Mouse (Mus musculus): ENCODE measurements at regions not wholly inside any gene's neighbourhood (a gene's known extent, or its start where the extent isn't known, plus 50 kb on each side); places are given as distances from the start of the nearest gene placed in this dataset.

DNA sequence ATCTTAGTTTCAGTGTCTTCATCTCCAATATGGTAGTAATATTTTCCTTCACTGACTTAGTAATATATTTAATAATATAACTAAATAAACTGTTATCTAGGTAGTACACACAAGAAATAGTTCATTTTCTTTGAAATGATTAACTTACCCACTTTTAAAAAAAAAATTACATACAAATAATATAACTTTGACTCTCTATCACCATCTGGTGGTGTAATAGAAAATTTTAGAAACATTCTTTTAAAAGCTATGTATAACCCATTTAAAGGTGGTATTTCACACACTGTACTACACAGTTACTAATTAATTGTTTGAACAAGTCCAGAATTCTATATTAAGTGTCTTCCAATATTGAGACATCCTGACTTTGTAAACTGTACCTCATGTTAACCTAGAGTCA, 53.9 kb upstream of the Olfr266 start:
- ATAC-seq (ENCODE audit: low TSS enrichment), result no peak

- ATAC-seq (ENCODE audit: low TSS enrichment), result peak; percentile 87
Observed at GRCm38 (mm10) chr3:106903198-106903597, 77.1 kb upstream of the Olfr266 start.

DNA sequence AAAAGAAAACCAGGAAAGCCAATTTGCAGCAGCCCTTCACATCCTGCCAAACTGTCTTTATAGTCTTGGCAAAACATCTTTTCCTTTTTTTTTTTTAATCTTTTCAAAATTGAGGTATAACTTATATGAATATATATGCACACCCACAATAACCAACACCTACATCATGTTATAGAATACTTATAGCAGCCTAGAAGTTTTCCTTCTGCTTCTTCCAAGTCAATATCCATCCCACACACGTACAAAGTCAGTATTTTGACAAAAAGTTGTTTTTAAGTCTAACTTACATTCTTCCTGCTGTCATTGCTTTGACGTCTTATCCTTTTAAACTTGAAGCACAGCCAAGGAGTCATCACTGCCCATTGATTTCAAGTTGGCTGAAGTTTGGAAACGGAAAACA, 80.6 kb upstream of the Olfr266 start:
- peak; percentile 83 for ATAC-seq (ENCODE audit: low TSS enrichment)

DNA sequence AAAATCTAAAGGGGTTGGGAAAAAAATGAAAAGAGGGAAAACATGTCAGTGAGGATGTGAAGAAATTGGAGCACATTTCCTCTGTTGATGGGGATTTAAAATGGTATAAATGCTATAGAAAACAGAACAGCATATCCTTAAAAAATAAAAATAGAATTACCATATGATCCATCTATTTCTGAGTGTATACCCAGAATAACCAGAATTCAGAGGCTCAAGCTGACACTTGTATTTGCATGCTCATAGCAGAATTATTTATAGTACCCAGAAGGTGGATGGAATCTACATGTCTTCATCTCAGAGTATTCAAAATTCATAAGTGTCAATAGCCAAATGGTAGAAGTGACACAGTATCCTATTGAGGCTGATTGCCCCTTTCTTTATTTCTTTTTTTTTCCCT, 99.9 kb upstream of the Kcna3 start:
- ATAC-seq (ENCODE audit: low TSS enrichment), result peak; percentile 87

GRCm38 (mm10) chr3:106940095-106940494, 95.9 kb upstream of the Kcna3 start:
- ATAC-seq (ENCODE audit: low TSS enrichment), result peak; percentile 65

GRCm38 (mm10) chr3:106955555-106956446, 80.2 kb upstream of the Kcna3 start:
- ATAC-seq (ENCODE audit: low TSS enrichment), result no peak

DNA sequence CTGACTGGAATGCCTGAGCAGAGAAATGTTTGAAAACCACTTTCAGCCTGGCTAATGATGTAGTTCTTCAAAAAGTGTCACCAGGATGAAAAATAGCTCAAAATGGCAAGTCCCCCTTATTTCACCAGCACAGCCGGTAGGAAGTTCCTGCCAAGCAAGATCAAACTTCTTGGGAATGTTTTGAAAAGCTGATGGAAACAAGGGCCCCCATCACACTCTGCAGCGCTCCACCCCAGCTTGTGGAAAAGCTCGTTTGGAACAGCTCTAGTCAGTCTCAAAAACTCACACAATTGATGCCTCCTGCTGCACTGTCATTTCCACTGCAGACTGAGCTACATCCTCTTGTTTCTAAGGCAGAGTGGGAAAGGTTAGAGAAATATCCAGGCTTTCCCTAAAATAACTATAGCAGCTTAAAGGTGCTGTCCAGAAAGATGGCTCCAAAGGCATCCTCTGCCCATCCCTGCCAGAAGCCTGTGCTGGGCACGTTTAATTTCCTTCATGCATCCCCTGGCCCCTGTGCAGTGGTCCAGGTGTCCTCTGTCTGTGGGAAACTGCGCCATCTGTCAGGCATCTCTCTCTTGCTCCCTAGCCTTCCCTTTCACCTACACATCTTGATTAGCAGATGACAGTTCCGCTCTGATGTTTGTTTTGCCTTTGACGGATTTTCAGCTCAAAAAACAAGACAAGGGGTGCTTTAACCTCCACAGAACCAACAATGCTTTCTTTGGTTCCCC, 78.6 kb upstream of the Kcna3 start:
- peak; percentile 69 for ATAC-seq (ENCODE audit: low TSS enrichment)

GRCm38 (mm10) chr3:106958194-106958593, 77.8 kb upstream of the Kcna3 start:
- ATAC-seq (ENCODE audit: low TSS enrichment), result peak; percentile 90

GRCm38 (mm10) chr3:106960596-106960995, 75.4 kb upstream of the Kcna3 start:
- no peak for ATAC-seq (ENCODE audit: low TSS enrichment)

DNA sequence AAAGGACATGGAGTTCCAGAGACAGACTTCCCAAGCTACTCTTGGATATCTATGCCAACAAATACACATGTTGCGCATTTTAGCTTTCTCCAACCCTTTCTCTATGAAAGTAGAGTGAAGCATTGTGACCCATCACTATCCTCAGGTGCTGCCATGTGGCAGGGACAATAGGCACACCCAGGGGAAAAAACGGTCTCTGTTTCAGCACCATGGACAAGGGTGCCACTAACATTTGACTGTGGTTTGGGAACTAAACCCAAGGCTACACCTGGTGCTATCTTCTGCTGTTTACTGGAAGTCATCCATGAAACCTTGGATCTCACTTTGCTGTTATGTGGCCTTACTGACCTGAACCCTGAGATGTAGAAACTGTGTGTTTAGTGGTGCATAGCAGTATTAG, 73.5 kb upstream of the Kcna3 start:
- no peak for ATAC-seq (ENCODE audit: low TSS enrichment)

DNA sequence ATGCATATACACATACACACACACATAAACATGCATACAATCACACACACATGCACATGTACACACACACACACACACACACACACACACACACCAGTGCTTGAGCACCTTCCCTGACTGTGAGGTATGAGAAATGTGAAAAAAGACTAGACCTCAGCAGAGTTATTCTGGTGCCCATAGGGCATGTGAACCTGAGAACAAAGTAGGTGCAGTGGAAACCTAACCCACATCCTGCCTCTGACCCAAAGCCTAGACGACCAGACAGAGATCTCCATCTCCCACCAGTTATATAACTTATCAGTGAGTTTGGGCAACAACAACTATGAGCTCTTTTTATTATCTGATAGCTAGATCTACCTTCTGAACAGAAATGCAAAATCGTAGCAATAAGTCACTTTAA, 69.8 kb upstream of the Kcna3 start:
- no peak for ATAC-seq (ENCODE audit: low TSS enrichment)

GRCm38 (mm10) chr3:106967479-106967878, 68.5 kb upstream of the Kcna3 start:
- no peak for ATAC-seq (ENCODE audit: low TSS enrichment)

DNA sequence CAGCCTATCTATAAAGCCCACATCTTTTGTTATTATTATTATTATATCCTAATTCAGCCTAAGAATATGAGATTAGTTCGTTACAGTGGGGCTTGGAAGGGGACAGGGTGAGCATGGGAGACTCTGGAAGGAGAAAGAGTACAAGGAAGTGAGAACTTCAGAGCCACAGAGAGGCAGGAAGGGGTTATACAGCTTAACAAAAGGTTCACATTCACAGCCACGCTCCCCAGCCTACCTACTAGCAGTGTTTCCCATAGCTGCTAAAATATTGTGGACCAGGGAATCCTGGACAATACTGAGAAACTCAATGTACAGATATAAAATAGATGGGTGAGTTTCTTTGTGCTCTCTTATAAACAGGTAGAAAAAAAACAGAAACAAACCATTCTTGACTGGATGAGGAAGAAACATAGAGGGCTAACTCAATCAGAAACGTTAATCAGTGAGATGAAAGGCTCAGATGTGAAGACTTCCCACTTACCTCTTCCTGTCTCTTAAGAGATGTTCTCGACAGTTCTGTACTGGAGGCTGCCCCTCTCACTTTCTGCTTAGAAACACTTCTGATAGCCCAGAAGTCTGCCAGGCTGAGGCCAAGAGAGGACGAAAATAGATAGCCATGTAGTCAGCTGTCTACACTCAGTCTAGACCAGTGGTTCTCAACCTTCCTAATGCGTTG, 61.7 kb upstream of the Kcna3 start:
- no peak for ATAC-seq (ENCODE audit: low TSS enrichment)

DNA sequence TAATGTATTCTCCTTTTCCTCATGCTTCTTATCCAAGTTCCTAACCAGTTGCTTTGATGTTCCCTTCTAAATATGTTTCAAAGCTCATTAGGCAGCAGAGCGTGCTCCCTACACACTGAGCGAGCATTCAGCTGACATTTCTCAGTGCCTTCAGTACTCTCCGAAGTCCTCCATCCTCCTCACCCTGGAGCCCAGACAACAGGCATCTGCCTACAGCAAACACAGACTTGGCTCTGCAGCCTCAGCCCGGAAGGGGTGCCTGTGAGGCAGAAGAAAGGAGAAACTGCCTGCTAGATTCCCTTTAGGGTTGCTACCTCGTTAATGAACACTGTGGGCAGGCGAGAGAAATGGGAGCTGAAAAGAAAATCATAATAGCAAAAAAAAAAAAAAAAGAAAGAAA, 57.2 kb upstream of the Kcna3 start:
- ATAC-seq (ENCODE audit: low TSS enrichment), result peak; percentile 93

- ATAC-seq (ENCODE audit: low TSS enrichment), result no peak
Observed at GRCm38 (mm10) chr3:106980914-106981313, 55.1 kb upstream of the Kcna3 start.

- no peak for ATAC-seq (ENCODE audit: low TSS enrichment)
Observed at GRCm38 (mm10) chr3:106981323-106981722, 54.6 kb upstream of the Kcna3 start.

DNA sequence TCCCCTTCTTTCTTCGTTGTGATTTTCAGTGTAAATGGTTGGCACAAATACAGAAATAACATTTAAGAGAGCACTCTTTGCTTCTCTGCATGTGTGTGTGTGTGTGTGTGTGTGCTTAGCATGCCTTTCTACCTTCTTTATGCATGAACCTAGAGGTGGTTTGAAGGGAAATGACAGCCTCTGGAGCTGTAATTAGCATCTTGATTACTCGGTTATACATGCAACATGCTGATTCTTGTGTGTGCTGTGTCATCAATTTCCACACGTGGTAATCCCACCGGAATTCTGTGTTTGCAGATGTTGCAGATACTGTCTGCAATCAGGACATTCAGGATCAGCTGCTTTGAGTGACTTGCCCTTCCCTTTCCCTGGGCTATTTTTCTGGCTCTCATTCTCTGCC, 51.7 kb upstream of the Kcna3 start:
- no peak for ATAC-seq (ENCODE audit: low TSS enrichment)
